Mouse (Mus musculus) frontal cortex, postnatal 10 days (tissue): ENCODE data around the gene Ttc28.

ENCODE experiments used
- DNase-seq, 2 experiments: peaks; one replicate each; pipeline ENCODE4 v3.0.0; 2022; ENCODE audit warnings: low spot score in 2 of 2, mixed read lengths in 1 of 2

The Ttc28 gene

GRCm38 (mm10) chr5:110888596-110888995 lies 9.0 kb downstream of the Ttc28 start:
- no peak for DNase-seq

- no peak for DNase-seq
These were observed 10.3 kb downstream of the Ttc28 start for GRCm38 (mm10) chr5:110889945-110890344.

- no peak for DNase-seq
These were observed 11.0 kb downstream of the Ttc28 start for GRCm38 (mm10) chr5:110890561-110890960.

GRCm38 (mm10) chr5:110897114-110897788 lies 17.6 kb downstream of the Ttc28 start:
- no peak for DNase-seq

GRCm38 (mm10) chr5:110898169-110898568 lies 18.6 kb downstream of the Ttc28 start:
- DNase-seq = no peak

- DNase-seq = no peak
These were observed 19.2 kb downstream of the Ttc28 start for GRCm38 (mm10) chr5:110898785-110899184.

GRCm38 (mm10) chr5:110900331-110900730 lies 20.7 kb downstream of the Ttc28 start:
- no peak for DNase-seq

- DNase-seq = no peak
These were observed 27.1 kb downstream of the Ttc28 start for GRCm38 (mm10) chr5:110906708-110907107.

GRCm38 (mm10) chr5:110908879-110909278 lies 29.3 kb downstream of the Ttc28 start:
- no peak for DNase-seq

GRCm38 (mm10) chr5:110909955-110910589 lies 30.5 kb downstream of the Ttc28 start:
- DNase-seq = no peak

GRCm38 (mm10) chr5:110914859-110915258 lies 35.3 kb downstream of the Ttc28 start:
- no peak for DNase-seq

- DNase-seq = no peak
These were observed 36.6 kb downstream of the Ttc28 start for GRCm38 (mm10) chr5:110916241-110916640.

GRCm38 (mm10) chr5:110919541-110919940 lies 39.9 kb downstream of the Ttc28 start:
- no peak for DNase-seq

- DNase-seq = no peak
These were observed 43.7 kb downstream of the Ttc28 start for GRCm38 (mm10) chr5:110923336-110923735.

- no peak for DNase-seq
These were observed 45.0 kb downstream of the Ttc28 start for GRCm38 (mm10) chr5:110924636-110925035.

- DNase-seq = no peak
These were observed 46.2 kb downstream of the Ttc28 start for GRCm38 (mm10) chr5:110925804-110926203.

GRCm38 (mm10) chr5:110928289-110928688 lies 48.7 kb downstream of the Ttc28 start:
- no peak for DNase-seq

- DNase-seq = no peak
These were observed 49.7 kb downstream of the Ttc28 start for GRCm38 (mm10) chr5:110929306-110929705.

- no peak for DNase-seq
These were observed 57.0 kb downstream of the Ttc28 start for GRCm38 (mm10) chr5:110936606-110937005.

- no peak for DNase-seq
These were observed 64.7 kb downstream of the Ttc28 start for GRCm38 (mm10) chr5:110944326-110944725.

- DNase-seq = no peak
These were observed 69.1 kb downstream of the Ttc28 start for GRCm38 (mm10) chr5:110948476-110949399.

- no peak for DNase-seq
These were observed 70.2 kb downstream of the Ttc28 start for GRCm38 (mm10) chr5:110949791-110950190.
